Mouse (Mus musculus): ENCODE results near the gene Mtmr3.

DNA sequence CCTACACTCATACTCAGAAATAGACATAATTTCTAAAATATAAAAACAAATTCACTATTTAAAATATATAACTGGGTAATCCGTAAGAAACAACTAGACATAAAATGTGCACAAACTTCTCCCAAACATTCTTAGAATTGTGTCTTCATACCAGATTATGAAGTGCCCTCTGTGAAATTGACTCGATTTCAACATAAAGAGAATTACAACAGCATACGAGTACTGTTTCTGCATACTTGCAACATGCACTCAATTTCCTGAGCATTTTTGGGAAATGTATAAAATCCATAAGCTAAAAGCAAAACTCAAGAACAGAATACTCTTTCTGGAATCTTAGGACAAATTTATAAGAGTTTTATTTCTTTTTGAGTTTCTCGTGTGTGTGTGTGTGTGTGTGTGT is 2.9 kb downstream of the Mtmr3 start:
- TF ChIP-seq ZNF384 (IDR thresholded peaks at IDR 0.05; ENCODE audit: low read depth, low read length) (no peak), CHD2 (IDR thresholded peaks at IDR 0.05; ENCODE audit: low read depth, low read length) (no peak)

Measured in ES-E14 (cell line).